Comparison of ENCODE assay signal across 27 mouse cellular contexts in genomic region chr13:86555596-86555995, GRCm38 (mm10).
"Had no signal": no experiment of that assay in that cellular context is flagged by ENCODE, and none has a peak within 500 bp of the region (broad histone marks: within the 10 kb centered on the region; RNA-seq: fewer than 3 reads in every experiment).

No protein-coding gene starts in this region.

- H3K4me1 ChIP-seq: limb, embryonic 10.5 days; limb, embryonic 12.5 days; limb, embryonic 13.5 days; limb, embryonic 15.5 days; liver, embryonic 12.5 days; liver, embryonic 13.5 days; liver, embryonic 15.5 days; lung, embryonic 15.5 days; megakaryocyte, embryonic 14.5 days; midbrain, embryonic 10.5 days; midbrain, embryonic 12.5 days; midbrain, embryonic 13.5 days; midbrain, embryonic 15.5 days had no signal

- DNase-seq: left cerebral cortex, postnatal 4 days; liver; liver, embryonic 13.5 days; liver, postnatal 0 days; lung, adult 18-20 months; lung, adult 2 months; lung, embryonic 14.5 days; lung, postnatal 10 days; lung, postnatal 14 days; lung, postnatal 36 days; lung, postnatal 4 days; midbrain, embryonic 14.5 days had no signal

- H3K36me3 ChIP-seq: limb, embryonic 10.5 days; limb, embryonic 12.5 days; limb, embryonic 13.5 days; limb, embryonic 15.5 days; liver, embryonic 12.5 days; liver, embryonic 13.5 days; liver, embryonic 15.5 days; lung, embryonic 15.5 days; midbrain, embryonic 10.5 days; midbrain, embryonic 12.5 days; midbrain, embryonic 13.5 days; midbrain, embryonic 15.5 days had no signal

- H3K9me3 ChIP-seq: limb, embryonic 10.5 days; limb, embryonic 12.5 days; limb, embryonic 13.5 days; limb, embryonic 15.5 days; liver, embryonic 13.5 days; lung, embryonic 15.5 days; midbrain, embryonic 10.5 days; midbrain, embryonic 12.5 days; midbrain, embryonic 13.5 days; midbrain, embryonic 15.5 days had no signal

- H3K9ac ChIP-seq: limb, embryonic 12.5 days; limb, embryonic 13.5 days; limb, embryonic 15.5 days; liver, embryonic 12.5 days; liver, embryonic 13.5 days; liver, embryonic 14.5 days; liver, embryonic 15.5 days; liver, postnatal 0 days; lung, embryonic 14.5 days; lung, embryonic 15.5 days; midbrain, embryonic 12.5 days; midbrain, embryonic 13.5 days; midbrain, embryonic 15.5 days had no signal

- H3K27me3 ChIP-seq: limb, embryonic 12.5 days; limb, embryonic 13.5 days; limb, embryonic 15.5 days; liver, embryonic 12.5 days; liver, embryonic 13.5 days; liver, embryonic 15.5 days; lung, embryonic 15.5 days; megakaryocyte, embryonic 14.5 days; midbrain, embryonic 12.5 days; midbrain, embryonic 13.5 days; midbrain, embryonic 15.5 days had no signal

- H3K4me3 ChIP-seq: limb, embryonic 10.5 days; limb, embryonic 12.5 days; limb, embryonic 13.5 days; limb, embryonic 15.5 days; liver, embryonic 12.5 days; liver, embryonic 13.5 days; liver, embryonic 15.5 days; lung, embryonic 15.5 days; megakaryocyte, embryonic 14.5 days; midbrain, embryonic 10.5 days; midbrain, embryonic 12.5 days; midbrain, embryonic 13.5 days; midbrain, embryonic 15.5 days; myocyte had no signal

- H3K27ac ChIP-seq: limb, embryonic 10.5 days; limb, embryonic 12.5 days; limb, embryonic 13.5 days; limb, embryonic 15.5 days; liver, embryonic 12.5 days; liver, embryonic 13.5 days; liver, embryonic 14.5 days; liver, embryonic 15.5 days; lung, embryonic 15.5 days; macrophage; midbrain, embryonic 10.5 days; midbrain, embryonic 12.5 days; midbrain, embryonic 13.5 days; midbrain, embryonic 15.5 days had no signal
